Mouse (Mus musculus): Measurements from ENCODE around the gene Otulinl. TPM values are rescaled to one million over a fixed set of nuclear protein-coding genes. Genes with fewer than 3 reads are reported as not detected.
"Not testable (repeated sequence)": the region's sequence is repeated elsewhere in the genome, so short reads cannot be mapped to it uniquely, and the experiment has no call there.

The Otulinl gene
- 6.5 and 8.2 TPM in 2 replicates for polyA plus RNA-seq (2015; fragmentation: Nextera tagmentation; extraction: Ambion mirVana)

DNA sequence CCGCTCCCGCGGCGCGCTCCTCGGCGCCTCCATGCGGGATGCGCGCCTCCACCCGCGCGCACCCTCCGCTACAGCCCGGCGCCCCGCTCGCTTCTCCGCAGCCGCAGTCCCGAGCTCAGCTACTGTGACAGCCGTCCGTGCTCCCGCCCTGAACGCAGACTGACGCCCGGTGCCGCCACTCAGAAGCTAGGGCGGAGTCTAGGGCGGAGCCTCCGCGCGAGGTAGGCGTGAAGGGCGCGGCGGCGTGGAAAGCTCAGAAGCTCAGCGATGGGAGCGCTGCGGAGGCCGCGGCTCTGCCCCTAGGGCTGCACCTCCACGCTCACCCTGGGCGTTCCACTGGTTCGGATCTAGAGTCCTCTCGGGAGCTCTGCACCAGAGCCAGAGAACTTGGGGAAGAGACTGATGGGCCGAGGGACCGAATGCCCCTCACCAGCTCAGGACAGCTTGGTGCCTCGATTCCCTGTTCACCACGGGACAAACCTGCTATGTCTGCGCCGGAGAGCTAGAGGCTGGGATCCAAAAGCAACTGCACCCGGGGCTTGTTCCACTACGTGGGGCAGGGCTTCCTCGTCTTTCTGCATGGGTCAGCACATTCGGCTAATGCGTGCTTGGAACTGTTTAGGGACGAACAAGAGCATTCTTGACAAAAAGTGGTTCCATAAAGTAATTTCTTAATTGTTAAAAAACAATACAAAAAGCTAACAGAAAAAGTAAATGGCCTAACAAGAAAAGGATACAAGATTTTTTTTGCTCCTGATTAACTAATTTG lies at the start of gene Otulinl:
Gene Otulinl (minus strand): TSS at position 161 of the 769 bp plus-strand sequence.
- Histone ChIP-seq H3K9ac (replicated peaks) (peak within 1 kb of the TSS; percentile 75), H3K4me3 (replicated peaks) (peak within 1 kb of the TSS; percentile 64), H3K4me1 (replicated peaks) (peaks cover 13% of the 10 kb centered on the region), H3K4me2 (replicated peaks) (peak within 1 kb of the TSS; percentile 84), H3K9me3 (no peaks in the 10 kb centered on the region), H3K27me3 (peaks cover 30% of the 10 kb centered on the region), H3K36me3 (no peaks in the 10 kb centered on the region), H3K27ac (0 out of 2 replicates have a peak within 1 kb of the TSS, but pooled peaks have one; percentile 19)
- peak; percentile 100 for ATAC-seq
- 2% methylated on average over 58 of the region's 59 CpGs for WGBS

DNA sequence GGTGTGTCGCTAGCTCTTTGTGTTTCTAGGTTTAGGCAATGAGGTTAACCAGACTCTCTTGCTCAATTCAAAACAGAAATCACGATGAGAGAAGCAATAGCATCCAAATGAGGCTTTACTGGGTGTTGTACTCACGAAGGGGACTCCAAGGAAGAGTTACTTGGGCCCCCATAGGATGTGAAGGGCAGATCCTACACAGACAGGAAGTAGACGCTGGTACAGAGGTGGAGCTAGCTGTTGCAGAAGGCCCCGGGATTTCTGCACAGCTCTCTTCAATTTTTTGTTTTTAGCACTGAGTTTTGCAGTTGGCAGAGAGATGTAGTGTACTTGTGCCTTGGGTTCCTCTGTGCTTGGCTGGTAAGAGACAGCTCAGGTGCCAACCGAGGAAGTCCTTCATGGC lies 44.8 kb upstream of the Otulinl start:
- WGBS: 90% methylated on average over 6 of the region's 6 CpGs
- H3K27me3 ChIP-seq: no peaks in the 10 kb centered on the region
- no peaks in the 10 kb centered on the region for H3K4me1 ChIP-seq (replicated peaks)
- H3K4me2 ChIP-seq (replicated peaks): no peak overlapping the region
- no peak overlapping the region for H3K4me3 ChIP-seq (replicated peaks)
- no peak for ATAC-seq
- 0 out of 2 replicates have a peak, but pooled peaks cover under 1% of the 10 kb centered on the region for H3K36me3 ChIP-seq
- no peak overlapping the region for H3K9ac ChIP-seq (replicated peaks)
- H3K9me3 ChIP-seq: 0 out of 2 replicates have a peak, but pooled peaks cover 4% of the 10 kb centered on the region
- H3K27ac ChIP-seq: no peak overlapping the region

DNA sequence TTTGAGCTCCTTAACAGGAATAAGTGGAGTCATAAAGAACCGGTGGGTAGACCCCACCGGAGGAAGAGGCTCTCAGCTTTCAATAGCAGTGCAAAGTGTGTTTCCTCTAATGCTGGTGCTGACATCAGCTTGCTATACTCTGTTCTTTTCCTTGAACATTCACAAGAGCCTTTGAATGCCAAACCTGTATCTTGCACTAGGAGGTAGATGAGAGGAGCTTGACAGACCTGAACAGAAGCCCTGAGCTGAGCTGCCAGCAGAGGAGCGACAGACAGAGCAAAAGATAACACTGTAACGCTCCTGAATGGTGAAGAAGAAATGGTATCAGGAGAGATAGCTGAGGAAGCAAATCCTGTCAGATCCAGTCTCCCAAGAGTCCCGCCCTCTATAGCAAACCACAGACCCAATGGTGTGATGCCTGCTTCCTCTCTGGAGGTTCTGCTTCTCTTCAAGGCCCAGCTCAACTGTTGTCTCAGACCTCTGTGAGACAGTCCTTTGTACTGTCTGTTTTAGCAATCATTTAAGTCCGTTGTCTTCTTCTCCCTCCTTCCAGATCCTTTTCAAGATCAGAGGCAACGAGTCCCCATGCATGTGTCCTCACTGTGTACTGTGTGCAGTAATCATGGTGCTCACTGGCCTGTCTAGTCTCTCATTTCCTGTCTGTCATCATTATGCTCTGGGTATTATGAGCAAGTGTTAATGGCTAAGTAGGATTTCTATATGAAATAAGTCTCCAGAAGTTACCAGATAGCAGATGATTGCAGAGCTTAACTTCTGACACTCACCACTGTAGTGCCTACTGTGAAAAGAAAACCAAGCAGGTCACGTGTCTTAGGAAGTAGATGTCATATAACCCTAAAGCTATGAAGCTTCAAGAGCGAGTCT lies 43.7 kb upstream of the Otulinl start:
- Histone ChIP-seq H3K27me3 (no peaks in the 10 kb centered on the region), H3K27ac (peak overlapping the region; percentile 14; the same call in 1 of the 2 replicates), H3K4me1 (replicated peaks) (no peaks in the 10 kb centered on the region), H3K9ac (replicated peaks) (no peak overlapping the region), H3K4me2 (replicated peaks) (no peak overlapping the region), H3K9me3 (0 out of 2 replicates have a peak, but pooled peaks cover 4% of the 10 kb centered on the region), H3K36me3 (no peaks in the 10 kb centered on the region), H3K4me3 (replicated peaks) (no peak overlapping the region)
- no peak for ATAC-seq
- WGBS: 82% methylated on average over 9 of the region's 9 CpGs

DNA sequence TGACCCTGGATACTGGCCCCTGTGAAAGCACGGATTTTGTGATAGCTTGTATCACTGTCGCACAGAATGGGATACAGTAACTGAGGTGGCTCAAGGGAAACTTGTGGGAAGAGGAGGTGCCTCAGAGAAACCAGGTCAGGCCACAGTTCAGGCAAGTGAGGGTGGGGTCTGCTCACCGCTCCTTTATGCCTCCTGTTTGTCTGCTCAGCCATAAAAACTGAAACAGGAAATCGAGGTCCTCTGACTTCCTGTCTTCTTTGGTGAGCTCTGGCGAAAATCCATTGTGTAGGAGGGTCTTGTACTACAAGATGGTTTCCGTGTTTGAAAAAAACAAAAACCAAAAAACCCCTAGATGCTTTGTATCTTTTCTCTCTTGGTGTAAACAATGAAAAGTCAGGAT lies 42.9 kb upstream of the Otulinl start:
- no peaks in the 10 kb centered on the region for H3K36me3 ChIP-seq
- no peak overlapping the region for H3K27ac ChIP-seq
- H3K9me3 ChIP-seq: 0 out of 2 replicates have a peak, but pooled peaks cover 4% of the 10 kb centered on the region
- no peak for ATAC-seq
- H3K27me3 ChIP-seq: no peaks in the 10 kb centered on the region
- H3K4me1 ChIP-seq (replicated peaks): no peaks in the 10 kb centered on the region
- H3K9ac ChIP-seq (replicated peaks): no peak overlapping the region
- H3K4me3 ChIP-seq (replicated peaks): no peak overlapping the region
- H3K4me2 ChIP-seq (replicated peaks): no peak overlapping the region
- WGBS: 81% methylated on average over 6 of the region's 6 CpGs

DNA sequence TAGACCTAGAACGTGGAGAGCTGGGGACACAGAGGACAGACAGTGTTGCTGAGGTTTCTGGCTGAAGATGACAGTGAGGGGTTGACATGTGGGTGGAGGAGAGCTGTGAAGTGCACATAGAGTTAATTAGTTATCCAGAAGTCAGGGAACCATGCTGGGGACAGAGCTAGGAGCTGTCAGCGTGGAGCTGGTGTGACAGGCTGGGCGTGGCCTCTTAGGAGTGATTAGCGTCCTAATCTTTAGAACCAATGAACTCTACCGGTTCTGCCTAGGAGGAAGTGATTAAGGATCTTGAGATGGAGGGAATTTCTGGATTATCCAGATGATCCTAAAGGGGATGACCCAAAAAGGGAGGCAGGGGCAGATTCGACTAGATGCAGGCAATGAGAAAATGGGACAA lies 42.4 kb upstream of the Otulinl start:
- 53% methylated on average over 6 of the region's 6 CpGs for WGBS
- Histone ChIP-seq H3K4me2 (replicated peaks) (no peak overlapping the region), H3K4me1 (replicated peaks) (no peaks in the 10 kb centered on the region), H3K27ac (no peak overlapping the region), H3K9ac (replicated peaks) (no peak overlapping the region), H3K27me3 (no peaks in the 10 kb centered on the region), H3K4me3 (replicated peaks) (no peak overlapping the region), H3K9me3 (0 out of 2 replicates have a peak, but pooled peaks cover 4% of the 10 kb centered on the region), H3K36me3 (no peaks in the 10 kb centered on the region)
- ATAC-seq: no peak

DNA sequence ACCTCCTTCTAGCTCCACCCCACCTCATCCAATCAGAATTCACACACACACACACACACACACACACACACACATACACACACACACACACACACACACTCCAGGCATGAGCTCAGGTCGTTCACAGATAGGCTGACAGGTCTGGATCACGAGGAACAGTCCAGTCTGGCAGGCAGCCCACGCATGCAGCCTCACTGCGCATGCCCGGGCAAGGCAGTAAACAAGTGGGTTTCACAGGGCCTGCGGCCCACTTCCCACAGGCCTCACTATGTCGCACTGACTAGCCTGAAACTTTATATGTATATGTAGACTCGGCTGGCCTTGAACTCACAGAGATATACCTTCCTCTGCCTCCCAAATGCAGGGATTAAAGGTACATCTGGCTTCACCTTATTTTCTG lies 38.9 kb upstream of the Otulinl start:
- not testable (repeated sequence) for H3K4me1 ChIP-seq (replicated peaks); H3K27ac ChIP-seq; ATAC-seq; H3K27me3 ChIP-seq; H3K9me3 ChIP-seq; H3K9ac ChIP-seq (replicated peaks); H3K4me3 ChIP-seq (replicated peaks); H3K36me3 ChIP-seq; H3K4me2 ChIP-seq (replicated peaks)
- 94% methylated on average over 8 of the region's 8 CpGs for WGBS

DNA sequence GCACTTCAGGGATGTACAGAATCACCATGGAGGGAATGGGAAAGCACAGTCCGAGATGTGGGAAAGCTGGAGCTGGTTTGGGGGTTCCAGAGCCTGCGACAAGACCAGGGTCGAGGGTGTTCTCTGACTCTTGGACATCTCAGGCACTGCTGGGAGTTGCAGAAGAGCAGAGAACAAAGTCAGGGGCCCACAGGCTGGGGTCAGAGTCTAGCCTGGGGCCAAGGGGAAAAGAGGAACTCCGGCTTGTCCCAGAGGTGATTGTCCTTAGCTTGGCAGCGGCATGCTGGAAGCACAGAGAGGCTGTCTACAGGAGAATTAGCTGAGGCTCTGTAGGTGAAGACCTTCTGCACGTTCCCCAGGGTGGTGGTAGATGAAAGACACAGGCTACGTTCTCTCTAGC lies 37.3 kb upstream of the Otulinl start:
- Histone ChIP-seq H3K4me3 (replicated peaks) (no peak overlapping the region), H3K9ac (replicated peaks) (no peak overlapping the region), H3K36me3 (no peaks in the 10 kb centered on the region), H3K4me2 (replicated peaks) (no peak overlapping the region), H3K9me3 (0 out of 2 replicates have a peak, but pooled peaks cover 4% of the 10 kb centered on the region), H3K4me1 (replicated peaks) (no peaks in the 10 kb centered on the region), H3K27ac (no peak overlapping the region), H3K27me3 (no peaks in the 10 kb centered on the region)
- 87% methylated on average over 7 of the region's 7 CpGs for WGBS
- no peak for ATAC-seq

DNA sequence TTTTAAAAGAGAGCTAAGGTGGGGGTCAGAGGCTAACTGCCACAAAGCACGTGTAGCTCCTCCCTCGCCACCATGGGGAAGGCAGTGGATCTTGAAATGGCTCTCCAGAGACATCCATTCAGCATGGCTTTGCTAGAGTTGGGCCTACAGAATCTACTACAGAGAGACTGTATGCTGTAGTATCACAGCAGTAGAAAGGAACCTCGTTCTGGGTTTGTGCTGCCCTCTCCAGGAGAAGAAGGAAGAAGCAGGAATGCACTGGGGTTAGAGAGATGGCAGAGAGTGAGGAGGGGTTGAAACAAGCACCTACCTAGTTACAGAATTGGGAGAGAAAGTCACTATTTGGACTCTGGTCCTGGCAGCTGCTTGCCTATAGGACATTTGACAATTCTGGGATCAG lies 34.0 kb upstream of the Otulinl start:
- H3K36me3 ChIP-seq: no peaks in the 10 kb centered on the region
- no peaks in the 10 kb centered on the region for H3K27me3 ChIP-seq
- no peaks in the 10 kb centered on the region for H3K9me3 ChIP-seq
- H3K4me2 ChIP-seq (replicated peaks): no peak overlapping the region
- no peaks in the 10 kb centered on the region for H3K4me1 ChIP-seq (replicated peaks)
- ATAC-seq: 0 out of 2 replicates have a peak, but pooled peaks have one; percentile 30
- H3K27ac ChIP-seq: no peak overlapping the region
- no peak overlapping the region for H3K4me3 ChIP-seq (replicated peaks)
- H3K9ac ChIP-seq (replicated peaks): no peak overlapping the region
- 24% methylated on average over 3 of the region's 3 CpGs for WGBS

DNA sequence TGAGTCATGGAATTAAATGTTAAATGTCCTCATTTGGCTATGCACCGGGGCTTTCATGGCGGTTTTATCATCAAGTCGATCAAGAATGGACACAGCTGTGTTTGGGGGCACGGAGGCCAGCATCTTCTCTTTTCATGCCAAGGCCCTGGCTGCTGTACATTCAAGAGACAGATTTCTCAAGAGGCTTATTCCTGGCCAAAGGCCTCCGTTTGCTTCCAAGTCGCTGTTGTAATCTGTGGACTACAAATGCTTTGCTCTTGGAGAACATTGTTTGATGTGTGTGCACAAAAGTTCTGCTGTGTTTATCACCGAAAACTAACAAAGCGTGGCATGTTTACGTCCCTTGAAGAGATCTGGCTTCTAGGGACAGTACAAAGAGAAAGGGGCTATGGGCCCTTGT lies 29.3 kb upstream of the Otulinl start:
- Histone ChIP-seq H3K4me3 (replicated peaks) (no peak overlapping the region), H3K4me2 (replicated peaks) (no peak overlapping the region), H3K36me3 (no peaks in the 10 kb centered on the region), H3K9me3 (no peaks in the 10 kb centered on the region), H3K27me3 (no peaks in the 10 kb centered on the region), H3K9ac (replicated peaks) (no peak overlapping the region), H3K4me1 (replicated peaks) (no peaks in the 10 kb centered on the region), H3K27ac (no peak overlapping the region)
- ATAC-seq: no peak
- 80% methylated on average over 9 of the region's 9 CpGs for WGBS

DNA sequence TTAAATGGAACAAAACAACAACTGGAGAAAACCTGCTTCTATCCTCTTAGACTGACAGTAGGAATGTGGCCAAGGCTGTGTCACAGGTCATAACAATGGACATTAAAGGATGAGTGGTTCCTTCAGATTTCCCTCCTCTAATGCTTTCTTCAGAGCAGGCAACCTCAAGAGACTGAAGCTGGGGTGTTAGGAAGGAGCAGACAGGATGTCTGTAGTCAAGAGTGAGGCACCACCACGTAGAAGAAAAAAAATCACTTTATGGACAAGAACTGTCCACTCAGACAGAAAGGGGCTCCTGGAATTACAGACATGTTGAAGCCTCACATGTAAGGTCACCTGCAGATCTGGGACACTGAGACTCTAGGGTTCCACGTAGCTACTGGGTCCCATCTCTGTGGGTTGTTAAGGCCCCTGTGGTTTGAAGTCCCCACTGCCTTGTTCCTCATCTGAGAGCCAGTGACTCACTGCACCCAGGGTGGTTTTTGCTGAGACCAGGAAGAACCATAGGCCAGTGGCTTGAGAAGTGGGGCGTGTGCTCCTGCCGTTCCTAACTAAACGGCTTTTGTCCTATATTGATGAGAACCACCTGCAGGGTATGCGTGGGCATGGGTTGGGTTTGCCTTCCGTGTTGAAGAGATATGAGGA lies 27.7 kb upstream of the Otulinl start:
- Histone ChIP-seq H3K4me2 (replicated peaks) (no peak overlapping the region), H3K36me3 (no peaks in the 10 kb centered on the region), H3K9ac (replicated peaks) (no peak overlapping the region), H3K4me1 (replicated peaks) (no peaks in the 10 kb centered on the region), H3K27me3 (no peaks in the 10 kb centered on the region), H3K27ac (no peak overlapping the region), H3K9me3 (no peaks in the 10 kb centered on the region), H3K4me3 (replicated peaks) (no peak overlapping the region)
- 91% methylated on average over 7 of the region's 7 CpGs for WGBS
- no peak for ATAC-seq

DNA sequence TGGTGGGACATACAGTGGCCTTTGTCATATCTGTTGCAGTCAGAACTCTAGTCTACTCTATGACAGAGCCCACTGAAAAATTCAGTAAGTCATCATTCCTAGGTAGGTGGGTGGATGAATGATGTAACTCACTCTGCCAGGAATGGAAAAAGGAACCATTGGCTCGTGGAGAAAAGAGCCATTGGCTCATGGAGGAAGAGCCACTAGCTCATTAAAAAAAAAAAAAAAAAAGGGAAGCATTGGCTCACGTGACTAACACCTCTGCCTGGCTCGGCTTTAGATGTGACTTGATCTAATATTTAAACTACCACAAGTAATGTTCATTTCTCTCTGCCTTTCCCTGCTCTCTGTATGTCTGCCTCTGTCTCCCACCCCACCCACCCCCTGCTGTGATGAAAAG lies 27.1 kb upstream of the Otulinl start:
- WGBS: 80% methylated on average over 3 of the region's 3 CpGs

DNA sequence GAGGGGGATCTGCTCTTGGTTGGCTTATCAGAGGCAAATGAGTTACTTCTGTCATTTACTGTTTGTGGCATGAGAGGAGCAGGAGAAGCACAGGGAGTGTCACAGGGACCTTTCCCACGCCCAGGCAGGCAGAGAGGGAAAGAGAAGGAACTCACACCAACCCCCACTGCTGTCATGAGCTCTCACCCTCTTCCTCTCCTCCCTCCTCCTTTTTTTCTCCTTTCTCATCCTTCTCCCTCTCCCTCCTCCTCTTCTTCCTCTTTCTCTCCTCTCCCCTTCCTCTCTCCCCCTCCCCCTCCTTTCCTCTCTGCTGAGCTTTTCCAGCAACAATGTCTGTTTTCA lies 21.6 kb upstream of the Otulinl start:
- WGBS: 33% methylated on average over 1 of the region's 1 CpGs
- Histone ChIP-seq H3K27ac (no peak overlapping the region), H3K9ac (replicated peaks) (no peak overlapping the region), H3K4me1 (replicated peaks) (peaks cover 11% of the 10 kb centered on the region), H3K36me3 (no peaks in the 10 kb centered on the region), H3K4me2 (replicated peaks) (no peak overlapping the region), H3K4me3 (replicated peaks) (no peak overlapping the region), H3K9me3 (no peaks in the 10 kb centered on the region), H3K27me3 (no peaks in the 10 kb centered on the region)
- no peak for ATAC-seq

More for the DNA sequence above, 27.1 kb upstream of the Otulinl start:
- Histone ChIP-seq H3K9ac (replicated peaks) (no peak overlapping the region), H3K4me3 (replicated peaks) (no peak overlapping the region), H3K4me2 (replicated peaks) (no peak overlapping the region), H3K4me1 (replicated peaks) (0 out of 2 replicates have a peak, but pooled peaks cover under 1% of the 10 kb centered on the region), H3K27ac (no peak overlapping the region), H3K9me3 (no peaks in the 10 kb centered on the region), H3K27me3 (no peaks in the 10 kb centered on the region), H3K36me3 (no peaks in the 10 kb centered on the region)
- ATAC-seq: no peak

Data from midbrain, embryonic 13.5 days (tissue).